Mouse (Mus musculus) embryo, embryonic 11.5 days (tissue): ENCODE results near the gene Gpr156.
A peak's percentile ranks its signal among the peaks of the same experiment; 100 is the strongest.

ENCODE experiments used
- DNase-seq: peaks from one replicate; pipeline ENCODE4 v3.0.0-alpha.2; 2012; ENCODE audit warnings: low read depth, low spot score

The Gpr156 gene

DNA sequence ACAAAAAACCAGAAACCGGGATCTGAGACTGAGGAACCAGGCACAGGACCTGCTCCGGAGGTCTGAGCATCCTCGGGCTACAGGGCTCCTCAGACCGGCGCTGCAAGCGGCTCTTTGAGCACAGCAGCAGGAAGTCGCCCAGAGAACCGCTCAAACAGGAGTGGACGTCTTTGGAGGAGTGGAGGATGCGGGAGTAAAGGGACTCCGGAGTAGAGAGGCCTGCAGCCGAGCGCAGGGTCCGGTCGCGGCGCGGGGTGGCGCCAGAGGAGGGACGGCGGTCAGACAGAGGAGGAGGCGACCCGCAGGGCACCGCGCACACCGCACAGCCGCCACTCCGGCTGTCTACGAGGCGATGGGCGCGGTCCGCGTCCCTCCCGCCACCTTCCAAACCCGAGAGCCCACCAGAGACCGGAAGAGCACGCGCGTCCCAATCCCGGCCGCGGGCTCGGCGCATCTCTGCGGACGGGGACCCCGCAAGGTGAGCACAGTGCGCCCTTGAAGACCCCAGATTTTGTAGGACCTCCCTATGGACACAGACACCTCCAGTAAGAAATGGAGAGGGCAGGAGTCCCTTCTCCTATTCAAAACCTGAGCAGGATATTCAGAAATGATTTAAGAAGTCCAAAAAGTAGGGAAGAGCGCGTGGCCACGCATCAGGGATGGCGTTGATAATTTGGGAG is at the start of gene Gpr156:
Gpr156 (plus strand) TSS at position 359 of the 680 bp plus-strand sequence.
- DNase-seq: peak; percentile 30

DNA sequence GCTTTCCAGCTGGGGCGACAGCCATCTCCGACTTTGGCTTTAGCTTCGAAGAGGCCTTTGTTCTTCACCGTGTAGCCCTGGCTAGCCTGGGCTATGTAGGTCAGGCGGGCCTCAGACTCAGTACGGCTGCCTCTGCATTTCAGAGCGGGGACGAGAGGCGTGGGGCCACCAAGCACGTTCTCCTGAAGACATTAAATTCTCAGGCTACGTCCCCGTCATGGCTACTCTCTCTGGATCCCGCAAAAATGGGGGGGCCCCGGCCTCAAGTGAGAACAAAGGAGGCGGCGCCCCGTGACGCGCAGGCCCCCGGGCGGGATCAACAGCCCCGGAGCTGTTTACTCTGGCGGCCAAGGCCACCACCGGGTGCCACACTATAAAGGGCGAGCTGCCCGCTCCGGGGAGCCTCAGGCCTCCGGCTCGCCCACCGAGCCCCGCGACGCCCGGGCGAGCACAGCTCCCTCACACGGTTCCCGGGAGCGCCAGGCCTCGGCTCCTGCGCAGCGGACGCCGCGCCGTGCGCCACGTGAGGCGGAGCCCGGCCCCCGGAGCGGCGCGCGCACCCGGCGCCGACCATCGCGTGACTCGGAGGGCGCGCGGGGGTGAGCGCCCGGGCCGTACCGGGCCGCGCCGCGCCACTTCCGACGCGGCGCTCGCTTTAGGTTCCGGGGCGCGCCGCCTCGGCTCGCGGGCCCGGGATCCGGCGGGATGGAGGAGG is 48.3 kb upstream of the Gpr156 start, which contains the start of gene Lrrc58:
Lrrc58 (plus strand) TSS at position 599 of the 715 bp plus-strand sequence.
- DNase-seq: peak; percentile 79

DNA sequence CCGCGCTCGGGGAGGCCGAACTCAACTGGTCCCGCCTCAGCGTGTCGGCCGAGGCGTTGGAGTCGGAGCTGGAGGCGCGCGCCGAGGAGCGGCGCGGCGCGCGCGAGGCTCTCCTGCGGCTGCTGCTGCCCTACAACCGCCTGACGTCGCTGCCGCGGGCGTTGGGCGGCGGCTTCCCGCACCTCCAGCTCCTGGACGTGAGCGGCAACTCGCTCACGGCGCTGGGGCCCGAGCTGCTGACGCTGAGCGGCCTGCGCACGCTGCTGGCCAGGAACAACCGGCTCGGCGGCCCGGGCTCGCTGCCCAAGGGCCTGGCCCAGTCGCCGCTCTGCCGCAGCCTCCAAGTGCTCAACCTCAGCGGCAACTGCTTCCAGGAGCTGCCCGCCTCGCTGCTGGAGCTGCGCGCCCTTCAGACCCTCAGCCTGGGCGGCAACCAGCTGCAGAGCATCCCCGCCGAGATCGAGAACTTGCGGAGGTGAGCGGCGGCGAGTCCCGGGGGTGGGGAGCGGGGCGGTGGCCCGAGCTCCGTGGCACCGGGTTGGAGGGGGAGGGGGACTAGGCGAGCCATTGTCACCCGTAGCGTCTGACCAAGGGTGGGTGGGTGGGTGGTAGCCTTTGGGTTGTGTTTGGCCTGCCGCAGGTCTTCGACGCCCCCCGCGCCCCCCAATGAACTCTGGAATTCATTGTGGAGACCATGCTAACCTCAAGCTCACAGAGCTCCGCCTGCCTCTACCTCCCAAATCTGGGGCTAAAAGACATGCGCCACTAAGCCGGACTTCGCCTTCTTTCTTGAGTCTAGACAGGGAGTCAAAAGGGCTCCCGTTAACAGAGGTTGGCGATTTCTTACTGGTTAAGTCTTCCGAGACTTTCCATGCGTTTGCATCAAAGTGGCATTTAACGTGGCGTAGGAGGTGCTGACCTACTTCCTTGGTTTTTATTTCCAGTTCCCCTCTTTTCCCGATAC is 47.5 kb upstream of the Gpr156 start:
- peak; percentile 17 for DNase-seq

DNA sequence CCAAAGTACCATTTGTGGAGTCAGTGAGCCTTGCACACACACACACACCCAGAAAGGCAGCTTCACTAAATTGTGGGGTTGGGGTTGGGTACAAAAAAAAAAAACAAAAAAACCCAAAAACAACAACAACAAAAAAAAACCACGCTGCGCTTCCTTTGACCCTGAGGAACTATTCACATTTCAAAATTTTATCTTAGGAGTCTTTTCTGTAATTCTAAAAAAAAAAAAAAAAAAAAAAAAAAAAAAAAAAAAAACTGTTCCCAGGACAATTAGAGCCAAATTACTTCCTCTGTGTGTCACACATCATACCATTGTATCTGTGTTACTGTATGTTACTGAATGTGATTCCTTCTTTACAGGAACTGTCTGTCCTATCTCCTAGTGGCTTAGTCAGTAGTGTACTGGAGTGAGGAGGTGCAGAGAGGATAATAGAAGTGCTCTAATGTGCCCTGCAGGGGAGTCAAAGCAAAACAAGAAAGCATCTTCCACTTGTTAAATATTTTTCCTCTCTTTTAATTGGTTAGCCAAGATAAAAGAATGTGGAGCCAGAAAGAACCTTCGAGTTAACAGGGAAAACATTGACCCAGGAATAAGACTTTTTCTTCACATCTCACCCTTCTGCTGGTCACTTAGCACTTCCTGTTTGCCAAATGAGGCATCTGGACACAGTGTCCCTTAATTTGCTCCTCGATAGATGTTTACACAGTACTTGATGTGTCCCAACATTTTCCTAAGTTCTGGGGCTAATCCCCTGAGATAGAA is 46.6 kb upstream of the Gpr156 start:
- no peak for DNase-seq

DNA sequence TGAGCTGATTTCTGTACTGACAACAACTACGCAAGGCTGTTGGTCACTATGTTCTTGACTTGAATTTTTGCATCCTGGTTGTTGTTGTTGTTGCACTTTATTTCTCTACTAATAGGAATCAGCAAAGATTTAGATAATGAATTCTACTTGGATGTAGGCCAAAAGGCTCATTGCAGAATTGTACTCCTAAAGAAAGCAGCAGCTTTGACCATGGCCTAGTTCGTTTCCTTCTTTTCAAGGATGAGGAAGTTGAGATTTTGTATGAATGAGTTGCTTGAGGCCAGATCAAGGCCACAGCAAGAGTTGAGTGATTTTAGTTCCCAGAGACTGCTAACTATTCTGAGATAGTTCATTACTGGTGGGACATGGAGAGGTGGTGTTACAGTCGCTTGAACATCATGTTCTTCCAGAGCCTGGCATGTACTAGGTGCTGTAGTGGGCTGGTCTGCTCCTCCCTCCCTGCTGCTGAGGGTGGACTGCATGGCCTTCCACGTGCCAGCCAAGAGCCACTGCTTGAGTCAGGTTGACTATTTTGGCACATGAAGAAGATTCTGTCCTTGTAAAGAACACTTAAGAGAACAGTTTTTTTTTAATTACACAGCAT is 45.1 kb upstream of the Gpr156 start:
- no peak for DNase-seq

DNA sequence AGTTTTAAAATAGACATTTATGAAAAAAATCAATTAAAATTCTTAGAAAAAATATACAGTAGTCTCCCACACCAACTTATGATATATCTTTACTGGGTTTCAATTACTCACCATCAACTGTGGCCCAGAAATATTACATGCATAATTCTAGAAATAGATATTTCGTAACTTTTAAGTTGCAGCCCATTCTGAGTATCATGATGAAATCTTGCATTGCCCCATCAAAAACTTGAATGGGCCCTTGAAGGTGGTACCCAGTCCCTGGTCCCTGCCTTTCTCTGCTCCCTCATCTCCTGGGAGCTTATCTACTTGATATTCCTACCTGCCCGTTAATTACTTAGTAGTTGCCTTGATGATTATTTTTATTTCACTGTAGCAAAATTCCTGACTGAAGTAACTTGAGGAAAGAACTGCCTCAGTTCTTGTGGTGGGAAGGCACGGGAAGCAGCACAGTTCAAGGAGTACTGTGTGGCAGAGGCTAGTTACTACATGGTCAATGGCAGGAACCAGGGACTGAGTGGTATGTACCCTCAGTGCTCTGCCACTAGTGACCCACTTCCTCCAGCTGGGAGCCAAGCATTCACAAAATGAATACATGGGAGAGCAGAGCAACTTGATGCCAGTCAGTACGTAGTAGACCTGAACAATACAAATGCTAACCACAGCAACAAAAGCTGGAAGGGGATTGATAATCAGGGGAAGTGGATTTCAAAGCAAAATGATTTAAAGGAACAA is 41.6 kb upstream of the Gpr156 start:
- no peak for DNase-seq

DNA sequence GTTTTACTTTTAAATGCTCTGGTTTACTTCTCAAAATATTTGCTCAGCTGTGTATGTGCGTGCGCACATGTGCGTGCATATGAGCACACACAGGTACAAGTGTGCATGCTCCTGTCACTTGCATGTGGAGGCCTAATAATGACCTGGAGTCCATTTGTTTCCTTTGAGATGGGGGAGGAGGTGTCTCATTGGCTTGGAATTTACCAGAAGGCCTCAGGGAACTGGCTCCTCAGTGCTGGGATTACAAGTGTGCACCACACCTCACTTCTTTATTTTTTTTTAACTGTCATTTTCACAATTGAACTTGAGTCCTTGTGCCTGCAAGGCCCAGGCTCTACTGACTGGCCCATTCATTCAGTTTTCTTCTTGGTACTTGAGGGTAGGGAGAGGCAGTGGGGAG is 38.9 kb upstream of the Gpr156 start:
- DNase-seq: no peak

DNA sequence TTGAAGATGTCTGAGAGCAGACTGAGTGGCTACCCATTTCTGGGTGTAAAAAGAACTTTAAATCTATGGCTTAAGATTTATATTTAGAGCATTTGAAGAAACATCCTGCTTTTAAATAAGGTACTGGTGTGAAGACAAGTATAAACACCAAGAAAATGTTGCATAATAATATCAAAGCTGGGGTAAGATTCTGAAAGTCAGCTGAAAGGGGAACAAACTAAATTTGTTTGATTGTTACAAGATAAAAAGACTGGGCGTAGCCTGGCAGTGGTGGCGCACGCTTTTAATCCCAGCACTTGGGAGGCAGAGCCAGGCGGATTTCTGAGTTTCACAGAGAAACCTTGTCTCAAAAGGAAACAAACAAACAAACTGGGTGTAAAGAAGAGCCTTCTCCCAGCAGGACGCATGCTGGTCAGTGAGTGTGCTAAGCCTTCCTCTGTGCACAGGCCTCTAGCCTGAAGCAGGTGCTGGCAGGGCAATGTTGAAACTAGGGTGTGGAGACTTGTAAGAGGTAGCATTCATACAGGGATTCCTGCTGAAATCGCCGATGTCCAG is 37.3 kb upstream of the Gpr156 start:
- DNase-seq: no peak

DNA sequence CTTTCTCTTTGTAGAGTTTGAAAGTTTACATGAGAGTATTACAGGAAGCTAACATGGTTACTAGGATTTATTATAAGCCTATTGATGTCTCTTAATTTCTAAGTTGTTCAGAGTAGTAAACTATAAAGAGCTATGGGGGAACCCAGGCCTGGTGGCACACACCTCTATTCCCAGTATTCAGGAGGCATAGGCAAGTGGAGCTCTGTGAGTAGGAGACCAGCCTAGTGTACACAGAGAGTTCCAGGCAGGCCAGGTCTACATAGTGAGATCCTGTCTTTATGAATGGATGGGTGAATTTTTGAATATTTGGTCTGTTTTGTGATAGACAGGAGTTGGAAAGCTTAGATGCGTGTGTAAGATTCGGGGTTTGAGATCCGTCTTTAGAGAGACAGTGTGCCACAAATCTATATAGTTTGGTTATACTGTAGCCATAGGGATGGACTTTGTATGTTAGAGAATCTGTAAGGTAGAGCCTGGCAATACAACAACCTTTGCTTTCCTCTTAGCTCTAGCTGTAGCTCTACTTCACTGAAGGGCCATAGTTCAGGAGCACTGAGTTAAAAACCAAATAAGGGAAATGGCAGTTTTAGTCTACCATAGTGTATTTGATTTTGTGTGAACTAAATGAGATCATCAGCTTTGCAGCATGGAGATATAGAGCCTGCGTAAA is 36.4 kb upstream of the Gpr156 start:
- no peak for DNase-seq

DNA sequence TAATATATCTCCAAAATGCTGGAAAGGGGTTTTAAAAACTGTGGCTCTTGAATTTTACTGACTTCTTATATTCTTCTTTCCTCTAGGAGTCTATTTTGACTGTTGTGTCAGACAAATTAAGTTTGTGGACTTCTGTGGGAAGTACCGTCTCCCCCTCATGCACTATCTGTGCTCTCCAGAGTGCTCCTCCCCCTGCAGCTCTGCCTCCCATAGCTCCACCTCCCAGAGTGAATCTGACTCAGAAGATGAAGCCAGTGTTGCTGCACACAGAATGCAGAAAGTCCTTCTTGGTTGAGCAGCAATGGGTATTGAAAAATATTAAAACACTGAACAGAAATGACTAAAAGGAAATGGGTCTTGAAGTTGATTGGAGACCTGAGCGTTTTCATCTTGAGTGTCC is 35.1 kb upstream of the Gpr156 start:
- DNase-seq: no peak

DNA sequence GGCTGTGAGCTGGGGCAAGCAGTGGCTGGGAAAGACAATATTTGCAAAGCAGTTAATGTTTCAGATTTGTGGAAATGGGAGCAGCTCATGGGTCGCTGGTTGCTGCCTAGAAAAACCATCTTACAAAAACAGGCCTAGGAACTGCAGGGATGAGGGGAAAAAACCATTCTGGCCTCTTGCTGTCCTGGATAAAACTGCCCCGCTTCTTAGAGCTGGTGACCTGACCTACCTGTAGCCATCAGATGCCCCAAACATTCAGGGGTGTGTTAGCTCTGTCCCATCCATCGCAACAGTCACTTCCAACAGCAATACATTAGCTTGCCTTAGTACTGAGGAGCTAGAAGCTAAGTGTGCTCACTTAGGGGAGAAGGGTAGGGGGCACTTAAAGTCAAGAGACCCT is 27.3 kb upstream of the Gpr156 start:
- DNase-seq: no peak

DNA sequence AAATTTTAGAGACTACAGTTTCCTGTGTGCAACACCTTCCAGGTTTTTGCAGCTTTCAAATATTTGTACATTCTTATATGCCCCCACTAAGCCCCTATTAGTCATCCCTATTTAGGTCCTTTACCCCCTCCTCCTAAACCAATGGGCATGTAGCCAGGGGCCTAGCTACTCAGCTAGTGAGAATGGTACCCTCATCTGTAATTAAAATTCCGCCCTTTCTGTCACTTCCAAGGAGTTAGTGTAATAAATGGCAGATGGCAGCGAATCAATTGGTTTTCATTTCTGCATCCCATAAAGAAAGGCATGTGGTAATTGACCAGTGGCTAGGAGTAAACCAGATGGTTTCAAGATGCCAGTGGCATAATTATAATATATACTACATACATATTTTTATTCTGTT is 23.6 kb upstream of the Gpr156 start:
- no peak for DNase-seq

DNA sequence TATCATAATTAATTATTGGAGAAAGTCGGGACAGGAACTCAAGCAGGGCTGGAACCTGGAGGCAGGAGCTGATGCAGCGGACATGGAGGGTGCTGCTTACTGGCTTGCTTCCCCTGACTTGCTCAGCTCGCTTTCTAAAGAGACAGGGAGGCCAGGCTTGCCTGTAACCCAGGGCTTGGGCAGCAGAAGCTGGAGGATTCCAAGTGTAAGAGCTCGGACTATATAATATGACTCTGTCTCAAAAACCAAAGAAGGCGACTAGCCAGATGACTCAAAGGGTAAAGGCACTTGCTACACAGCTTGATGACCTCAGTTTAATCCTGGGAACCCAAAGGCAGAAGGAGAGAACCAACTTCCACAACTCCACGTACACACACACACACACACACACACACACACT is 22.9 kb upstream of the Gpr156 start:
- no peak for DNase-seq

DNA sequence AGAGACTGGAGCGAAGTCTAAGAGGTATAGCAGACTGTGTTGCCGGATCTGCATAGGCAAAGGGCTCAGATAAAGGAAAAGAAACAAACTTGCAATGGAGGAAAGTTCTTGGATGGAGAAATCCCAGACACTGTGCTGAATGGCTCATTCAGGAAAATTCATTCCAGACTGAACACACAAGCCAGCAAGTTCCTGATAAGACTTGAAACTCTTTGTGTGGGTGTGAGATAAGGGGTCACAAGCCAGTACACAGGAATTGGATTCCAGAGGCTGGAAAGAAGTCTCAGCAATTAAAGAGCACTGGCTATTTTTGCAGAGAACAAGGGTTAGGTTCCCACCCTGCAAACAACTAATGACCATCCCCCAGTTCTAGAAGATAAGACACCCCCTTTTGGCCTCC is 22.4 kb upstream of the Gpr156 start:
- DNase-seq: no peak

DNA sequence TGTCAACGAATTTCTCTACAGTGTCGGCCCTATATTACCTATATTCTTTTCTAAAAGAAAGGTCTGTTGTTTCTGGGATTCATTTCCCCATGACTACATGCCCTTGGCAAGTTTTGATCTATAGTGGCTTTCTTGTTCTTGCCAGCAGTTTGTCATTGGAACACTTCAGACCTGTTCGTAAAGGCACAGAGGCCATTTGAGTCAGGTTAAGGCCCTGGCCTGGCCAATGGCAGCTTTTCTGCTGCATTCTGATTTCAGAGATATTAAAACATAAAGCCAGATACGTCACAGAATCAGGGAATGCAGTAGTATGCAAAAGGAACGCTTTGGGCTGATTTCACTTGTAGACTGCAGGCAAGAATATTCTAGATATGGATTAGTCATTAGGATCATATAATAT is 17.5 kb upstream of the Gpr156 start:
- DNase-seq: no peak

DNA sequence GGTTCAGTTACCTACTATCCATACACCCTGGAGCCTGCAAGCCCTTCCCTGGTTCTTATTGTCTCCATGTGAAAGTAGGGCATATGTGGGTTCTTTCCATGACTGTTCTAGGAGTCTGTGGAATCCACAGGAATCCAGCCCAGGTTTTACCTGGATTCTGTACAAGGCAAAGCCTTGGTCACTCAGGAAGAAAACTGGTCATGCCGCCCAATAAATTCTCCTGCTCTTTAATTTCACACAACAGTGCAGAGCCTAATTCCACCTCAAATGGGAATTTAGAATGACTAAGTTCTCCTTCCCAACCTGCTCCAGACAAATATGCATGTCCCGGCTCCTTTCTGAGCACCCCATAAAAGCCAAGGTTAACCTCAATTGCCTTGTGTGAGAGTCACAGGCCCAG is 16.9 kb upstream of the Gpr156 start:
- no peak for DNase-seq

DNA sequence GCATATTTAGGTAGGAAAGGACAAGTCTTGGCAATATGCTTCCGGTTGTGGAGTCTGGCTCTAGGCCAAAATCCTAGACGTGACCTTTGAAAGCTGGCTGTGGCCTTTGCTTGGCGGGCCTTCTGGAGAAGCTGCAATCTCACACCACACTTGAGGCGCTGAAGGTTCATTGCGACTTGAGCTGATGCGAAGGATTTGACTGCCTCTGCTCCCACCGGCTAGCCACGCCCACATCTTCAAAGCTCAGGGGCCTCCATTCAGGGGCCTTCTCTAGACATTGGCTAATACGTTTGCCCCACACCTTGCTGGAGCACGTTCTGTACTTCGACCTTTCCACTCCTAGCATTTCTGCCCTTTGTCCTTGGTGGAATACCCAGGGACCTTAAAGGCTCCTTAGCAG is 15.0 kb upstream of the Gpr156 start:
- DNase-seq: no peak

DNA sequence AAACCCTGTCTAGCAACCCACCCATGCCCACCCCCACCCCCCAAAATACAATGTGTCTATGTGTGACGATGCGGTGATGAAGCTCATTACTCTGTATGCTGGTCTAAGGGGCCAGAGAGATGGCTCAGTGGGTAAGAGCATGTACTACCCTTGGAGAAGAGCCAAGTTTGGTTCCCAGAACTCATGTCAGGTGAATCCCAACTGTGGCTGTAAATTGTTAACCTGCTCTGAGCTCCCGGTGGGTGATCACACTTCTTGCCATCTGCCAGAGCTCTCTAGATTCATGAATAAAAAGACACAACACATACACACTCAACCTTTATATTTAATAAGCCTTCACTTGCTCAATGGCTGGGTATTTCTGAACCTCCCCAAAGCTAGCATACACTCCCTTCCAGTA is 9.8 kb upstream of the Gpr156 start:
- no peak for DNase-seq

DNA sequence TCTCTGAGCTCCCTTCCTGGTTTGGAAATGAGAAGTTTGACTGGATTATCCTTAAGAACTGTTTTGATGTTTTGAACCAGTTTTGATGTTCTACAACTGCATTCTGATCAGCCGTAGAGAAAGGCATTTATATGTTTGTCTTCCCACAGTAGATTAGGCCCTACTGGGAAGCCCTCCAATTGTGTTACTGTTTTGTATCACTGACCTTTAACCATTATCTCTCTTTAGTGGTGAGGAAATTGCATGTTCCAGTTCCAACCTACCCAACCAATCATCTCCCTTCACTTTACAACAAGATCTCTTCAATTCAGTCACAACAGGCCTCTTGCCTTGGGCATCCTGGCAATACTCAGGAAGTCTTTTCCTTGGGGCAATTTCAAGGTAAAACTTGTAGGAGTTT is 5.2 kb upstream of the Gpr156 start:
- no peak for DNase-seq

DNA sequence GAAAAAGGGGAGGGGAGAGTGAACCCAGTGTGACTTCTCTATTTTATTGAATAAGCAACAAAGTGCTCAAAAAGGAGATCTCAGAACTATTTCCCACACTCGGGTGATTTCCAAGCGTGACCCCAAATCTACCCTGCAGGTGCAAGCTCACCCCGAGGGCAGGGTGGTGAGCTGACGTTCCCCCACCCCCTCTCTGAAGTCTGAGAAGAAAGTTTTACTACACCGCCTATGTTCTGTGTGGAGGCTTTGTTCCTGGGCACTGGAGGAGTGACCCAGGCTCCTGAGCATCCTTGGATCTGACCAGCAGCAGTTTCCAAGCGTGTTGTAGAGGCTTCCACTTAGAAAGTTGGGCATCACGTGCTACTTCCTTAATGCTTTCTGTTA is 514 bp downstream of the Gpr156 start:
- DNase-seq: no peak
